Mouse (Mus musculus) urinary bladder, postnatal 0 days (tissue): Measurements from ENCODE around the gene Nsmce4a. TPM values are rescaled to one million over a fixed set of nuclear protein-coding genes. Genes with fewer than 3 reads are reported as not detected.

Source experiments
- polyA plus RNA-seq: library from polyadenylated mRNA; unstranded; fragments of >200 nt; fragmentation: Nextera tagmentation; extraction: Ambion mirVana; gene quantifications from 2 replicates; pipeline ENCODE4 v1.2.1, GENCODE M21; 2015

Nsmce4a gene
- polyA plus RNA-seq: 84.4 and 91.5 TPM in 2 replicates

DNA sequence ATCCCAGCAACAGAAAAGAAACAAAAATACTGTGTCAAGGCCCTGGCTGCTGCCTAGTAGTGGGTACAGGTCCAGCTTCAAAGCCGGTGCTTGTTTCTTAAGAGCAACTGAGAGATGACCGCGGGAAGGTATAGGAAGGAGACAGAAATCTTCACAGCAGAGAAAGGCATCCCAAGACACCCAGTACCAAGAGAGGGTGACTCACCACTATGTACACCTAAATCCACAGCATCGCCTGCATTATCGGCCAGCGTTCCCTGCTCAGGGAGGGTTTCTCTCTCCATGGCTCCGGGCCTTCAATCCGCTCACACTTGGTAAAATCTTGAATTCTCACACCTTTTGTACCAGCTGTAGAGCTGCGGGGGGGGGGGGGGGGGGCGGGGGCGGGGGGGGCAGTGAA lies at the start of gene Nsmce4a:
TSS of gene Nsmce4a (minus strand) at position 298 of the 400 bp plus-strand sequence.

GRCm38 (mm10) chr7:130577388-130578003 lies 4.6 kb upstream of the Nsmce4a start, which contains the start of gene Tacc2:
Gene Tacc2, plus strand, starts transcription at chr7:130577438.

GRCm38 (mm10) chr7:130520049-130520425 lies 52.9 kb downstream of the Nsmce4a start, which contains the start of gene Ate1:
Gene Ate1, minus strand, starts transcription at chr7:130520369.

Other genes starting within 250 kb of the Nsmce4a start
- 71.1 and 72.0 TPM in 2 replicates for gene Ate1, start 52.7 kb downstream of the Nsmce4a start, polyA plus RNA-seq
- gene Tacc2, start 4.3 kb upstream of the Nsmce4a start, polyA plus RNA-seq: 39.3 and 45.1 TPM in 2 replicates
- not detected in 2 replicates for gene Btbd16, start 201.0 kb upstream of the Nsmce4a start, polyA plus RNA-seq